Mouse (Mus musculus): Measurements from ENCODE around the gene Lyve1. TPM values are rescaled to one million over a fixed set of nuclear protein-coding genes. Genes with fewer than 3 reads are reported as not detected.

Gene Lyve1
- polyA plus RNA-seq, 1 experiment from 2014 or later = 3.5 TPM

DNA sequence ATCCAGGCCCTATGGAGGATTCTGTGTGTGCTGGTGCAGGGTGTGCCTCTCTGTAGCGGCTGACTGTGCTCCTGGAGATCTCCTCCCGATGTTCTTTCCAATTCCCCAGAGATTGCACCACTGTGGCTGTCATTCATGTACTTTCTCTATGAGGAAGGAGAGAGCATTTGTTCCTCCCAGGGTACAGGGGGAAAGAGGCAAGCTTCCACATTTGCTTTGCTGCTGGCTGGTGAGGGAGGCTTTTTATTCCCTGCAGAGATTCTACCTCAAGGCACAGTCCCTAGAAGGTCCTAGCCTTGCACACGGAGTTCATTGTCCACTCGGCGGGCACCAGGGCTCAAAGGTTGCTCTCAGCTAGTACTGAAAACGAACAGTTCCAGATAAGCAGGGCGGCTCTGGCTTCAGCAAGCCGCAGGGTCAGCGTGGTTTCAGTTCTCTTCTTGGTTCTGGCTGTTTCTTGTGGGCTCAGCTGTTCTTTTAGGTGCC, 28.5 kb upstream of the Lyve1 start:
- H3K4me2 ChIP-seq (replicated peaks; ENCODE audit: low read depth, low read length) = no peak overlapping the region
- WGBS = 82% methylated on average over 9 of the region's 9 CpGs
- no peak overlapping the region for H3K27ac ChIP-seq (ENCODE audit: low read depth, low read length)
- H3K4me1 ChIP-seq (ENCODE audit: control insufficient read depth, insufficient read depth, low read length) = no peaks in the 10 kb centered on the region
- H3K4me3 ChIP-seq (ENCODE audit: low read length) = no peak overlapping the region
- H3K9me3 ChIP-seq (ENCODE audit: control insufficient read depth, low read length) = no peaks in the 10 kb centered on the region
- H3K27me3 ChIP-seq (ENCODE audit: control insufficient read depth, insufficient read depth, low read length) = no peaks in the 10 kb centered on the region
- H3K36me3 ChIP-seq (ENCODE audit: control insufficient read depth, insufficient read depth, low read length) = no peaks in the 10 kb centered on the region
- ATAC-seq (ENCODE audit: low FRiP score, low TSS enrichment) = no peak
- H3K9ac ChIP-seq (ENCODE audit: low read depth, low read length) = no peak overlapping the region

DNA sequence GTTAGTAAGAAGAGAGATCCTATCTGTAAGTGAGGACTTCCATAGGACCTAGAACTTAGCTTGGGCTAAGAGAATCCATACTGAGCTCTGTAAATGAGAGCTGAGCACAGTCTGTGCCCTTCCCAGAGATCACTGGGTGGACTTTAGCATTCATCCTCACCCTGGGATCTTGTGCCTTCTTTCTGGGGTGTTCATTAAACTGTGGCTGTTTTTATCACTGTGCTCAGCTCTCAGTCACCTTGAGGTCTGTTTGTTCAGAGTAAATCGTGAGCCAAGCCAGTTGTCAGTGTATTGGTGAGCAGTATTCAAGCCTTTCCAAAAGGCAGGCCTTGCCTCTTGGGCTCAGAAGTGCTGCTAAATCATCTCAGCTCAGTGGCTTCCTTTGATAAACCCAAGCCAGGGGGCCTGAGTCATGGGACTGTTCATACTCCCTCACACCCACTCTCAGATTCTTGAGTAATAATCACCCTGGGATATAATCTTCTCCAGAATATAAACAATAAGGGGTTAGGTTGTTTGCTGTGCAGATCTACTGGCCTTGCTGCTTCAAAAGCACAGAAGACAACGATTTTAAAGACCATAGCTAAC, 18.8 kb upstream of the Lyve1 start:
- no peak overlapping the region for H3K9ac ChIP-seq (ENCODE audit: low read depth, low read length)
- no peak overlapping the region for H3K4me3 ChIP-seq (ENCODE audit: low read length)
- no peaks in the 10 kb centered on the region for H3K9me3 ChIP-seq (ENCODE audit: control insufficient read depth, low read length)
- H3K36me3 ChIP-seq (ENCODE audit: control insufficient read depth, insufficient read depth, low read length) = no peaks in the 10 kb centered on the region
- H3K27me3 ChIP-seq (ENCODE audit: control insufficient read depth, insufficient read depth, low read length) = no peaks in the 10 kb centered on the region
- no peak overlapping the region for H3K27ac ChIP-seq (ENCODE audit: low read depth, low read length)
- ATAC-seq (ENCODE audit: low FRiP score, low TSS enrichment) = no peak
- no peaks in the 10 kb centered on the region for H3K4me1 ChIP-seq (ENCODE audit: control insufficient read depth, insufficient read depth, low read length)
- no peak overlapping the region for H3K4me2 ChIP-seq (replicated peaks; ENCODE audit: low read depth, low read length)
- whole genome bisulfite sequencing = 65% methylated on average over 2 of the region's 2 CpGs

DNA sequence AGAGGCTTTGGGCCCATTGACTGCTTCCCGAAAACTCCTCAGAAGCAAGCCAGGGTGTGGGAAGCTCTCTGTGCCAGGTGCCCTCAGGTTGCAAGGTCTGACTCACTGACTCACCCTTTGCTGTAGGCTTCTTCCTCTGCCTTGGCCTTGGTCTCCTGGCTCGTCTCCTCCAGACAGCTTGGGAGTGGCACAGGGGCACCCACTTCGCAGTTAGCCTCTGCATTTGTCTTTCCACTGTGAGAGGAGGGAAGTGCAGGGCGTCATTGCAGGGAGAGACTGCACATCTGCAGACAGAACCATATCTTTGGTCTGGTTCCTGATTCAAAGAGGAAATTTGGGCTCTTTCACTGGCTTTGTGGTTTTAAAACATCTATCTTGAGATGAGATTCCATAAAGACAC, 15.0 kb upstream of the Lyve1 start:
- H3K27ac ChIP-seq (ENCODE audit: low read depth, low read length) = no peak overlapping the region
- 85% methylated on average over 4 of the region's 4 CpGs for WGBS
- no peak overlapping the region for H3K9ac ChIP-seq (ENCODE audit: low read depth, low read length)
- no peaks in the 10 kb centered on the region for H3K9me3 ChIP-seq (ENCODE audit: control insufficient read depth, low read length)
- no peak overlapping the region for H3K4me3 ChIP-seq (ENCODE audit: low read length)
- H3K36me3 ChIP-seq (ENCODE audit: control insufficient read depth, insufficient read depth, low read length) = peaks cover 10% of the 10 kb centered on the region
- H3K4me2 ChIP-seq (replicated peaks; ENCODE audit: low read depth, low read length) = no peak overlapping the region
- no peaks in the 10 kb centered on the region for H3K4me1 ChIP-seq (ENCODE audit: control insufficient read depth, insufficient read depth, low read length)
- no peak for ATAC-seq (ENCODE audit: low FRiP score, low TSS enrichment)
- no peaks in the 10 kb centered on the region for H3K27me3 ChIP-seq (ENCODE audit: control insufficient read depth, insufficient read depth, low read length)

DNA sequence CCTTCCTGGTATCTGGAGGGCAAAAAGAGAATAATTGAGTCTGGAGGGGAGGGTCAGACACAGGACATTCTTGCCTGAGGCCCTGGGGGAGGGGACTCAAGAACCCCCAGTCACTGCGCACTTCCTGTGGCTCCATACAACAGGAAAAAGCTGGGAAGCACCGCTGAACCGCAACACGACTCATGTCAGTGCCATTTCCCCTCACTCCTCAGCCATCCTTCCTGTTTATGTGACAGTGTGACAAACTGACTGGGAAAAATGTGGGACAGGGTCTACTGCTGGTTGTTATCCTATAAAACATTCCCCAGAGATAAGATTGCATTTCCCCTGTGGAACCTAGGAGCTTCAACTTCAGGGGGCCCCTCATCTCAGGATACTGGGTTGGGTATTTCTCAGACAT, 13.9 kb upstream of the Lyve1 start:
- no peak for ATAC-seq (ENCODE audit: low FRiP score, low TSS enrichment)
- no peak overlapping the region for H3K4me3 ChIP-seq (ENCODE audit: low read length)
- peak overlapping the region; percentile 62; the same call in 1 of the 2 replicates for H3K27ac ChIP-seq (ENCODE audit: low read depth, low read length)
- H3K9me3 ChIP-seq (ENCODE audit: control insufficient read depth, low read length) = no peaks in the 10 kb centered on the region
- no peaks in the 10 kb centered on the region for H3K27me3 ChIP-seq (ENCODE audit: control insufficient read depth, insufficient read depth, low read length)
- no peak overlapping the region for H3K9ac ChIP-seq (ENCODE audit: low read depth, low read length)
- H3K36me3 ChIP-seq (ENCODE audit: control insufficient read depth, insufficient read depth, low read length) = peaks cover 10% of the 10 kb centered on the region
- 72% methylated on average over 4 of the region's 4 CpGs for WGBS
- no peak overlapping the region for H3K4me2 ChIP-seq (replicated peaks; ENCODE audit: low read depth, low read length)
- H3K4me1 ChIP-seq (ENCODE audit: control insufficient read depth, insufficient read depth, low read length) = no peaks in the 10 kb centered on the region

DNA sequence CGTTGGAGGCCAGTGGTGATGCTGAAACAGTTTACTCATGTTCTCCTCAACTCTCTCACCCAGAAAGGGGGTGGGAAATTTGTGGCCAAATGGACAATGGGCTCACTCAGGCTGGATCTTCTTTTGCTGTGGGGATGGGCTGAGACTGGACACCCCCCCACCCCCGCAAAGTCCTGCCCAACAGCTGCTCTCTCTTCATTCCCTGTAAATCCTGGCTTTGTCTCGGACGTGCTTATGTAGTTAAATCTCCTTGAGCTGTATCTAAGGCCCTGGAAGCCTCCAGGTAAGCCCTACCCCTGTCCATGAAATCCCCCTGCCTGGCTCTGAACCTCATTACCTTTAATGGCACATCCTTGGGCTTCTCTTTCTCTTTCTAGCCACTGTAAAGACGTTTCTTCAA, 5.8 kb upstream of the Lyve1 start:
- 68% methylated on average over 5 of the region's 5 CpGs for WGBS
- Histone ChIP-seq H3K4me2 (replicated peaks; ENCODE audit: low read depth, low read length) (no peak overlapping the region), H3K9me3 (ENCODE audit: control insufficient read depth, low read length) (no peaks in the 10 kb centered on the region), H3K4me1 (ENCODE audit: control insufficient read depth, insufficient read depth, low read length) (peaks cover 8% of the 10 kb centered on the region; the same call in 1 of the 2 replicates), H3K9ac (ENCODE audit: low read depth, low read length) (no peak overlapping the region), H3K27me3 (ENCODE audit: control insufficient read depth, insufficient read depth, low read length) (no peaks in the 10 kb centered on the region), H3K27ac (ENCODE audit: low read depth, low read length) (no peak overlapping the region), H3K4me3 (ENCODE audit: low read length) (no peak overlapping the region), H3K36me3 (ENCODE audit: control insufficient read depth, insufficient read depth, low read length) (peaks cover 5% of the 10 kb centered on the region; the same call in 1 of the 2 replicates)
- ATAC-seq (ENCODE audit: low FRiP score, low TSS enrichment) = no peak

DNA sequence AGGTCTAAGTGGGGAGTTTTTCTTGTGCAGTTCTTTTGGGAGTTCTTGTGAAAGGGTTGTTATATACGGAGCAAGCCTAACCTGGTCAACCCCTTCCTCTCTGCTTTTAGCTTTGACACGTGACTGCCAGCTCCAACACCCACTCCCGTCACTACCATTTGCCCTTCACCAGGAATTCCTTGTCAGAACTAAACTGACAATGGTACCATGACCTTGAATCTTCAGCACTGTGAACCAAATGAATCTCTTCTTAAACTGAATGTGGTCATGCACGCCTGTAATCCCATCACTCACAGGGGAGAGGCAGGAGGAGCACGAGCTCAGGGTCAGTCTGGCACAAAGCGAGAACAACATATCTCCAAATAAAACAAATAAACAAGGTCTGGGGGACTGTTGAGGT, 4.1 kb upstream of the Lyve1 start:
- no peak overlapping the region for H3K27ac ChIP-seq (ENCODE audit: low read depth, low read length)
- H3K36me3 ChIP-seq (ENCODE audit: control insufficient read depth, insufficient read depth, low read length) = peaks cover 5% of the 10 kb centered on the region; the same call in 1 of the 2 replicates
- no peak for ATAC-seq (ENCODE audit: low FRiP score, low TSS enrichment)
- H3K9me3 ChIP-seq (ENCODE audit: control insufficient read depth, low read length) = no peaks in the 10 kb centered on the region
- H3K27me3 ChIP-seq (ENCODE audit: control insufficient read depth, insufficient read depth, low read length) = no peaks in the 10 kb centered on the region
- H3K4me2 ChIP-seq (replicated peaks; ENCODE audit: low read depth, low read length) = no peak overlapping the region
- WGBS = 80% methylated on average over 6 of the region's 6 CpGs
- peaks cover 12% of the 10 kb centered on the region; the same call in 1 of the 2 replicates for H3K4me1 ChIP-seq (ENCODE audit: control insufficient read depth, insufficient read depth, low read length)
- H3K4me3 ChIP-seq (ENCODE audit: low read length) = no peak overlapping the region
- no peak overlapping the region for H3K9ac ChIP-seq (ENCODE audit: low read depth, low read length)

DNA sequence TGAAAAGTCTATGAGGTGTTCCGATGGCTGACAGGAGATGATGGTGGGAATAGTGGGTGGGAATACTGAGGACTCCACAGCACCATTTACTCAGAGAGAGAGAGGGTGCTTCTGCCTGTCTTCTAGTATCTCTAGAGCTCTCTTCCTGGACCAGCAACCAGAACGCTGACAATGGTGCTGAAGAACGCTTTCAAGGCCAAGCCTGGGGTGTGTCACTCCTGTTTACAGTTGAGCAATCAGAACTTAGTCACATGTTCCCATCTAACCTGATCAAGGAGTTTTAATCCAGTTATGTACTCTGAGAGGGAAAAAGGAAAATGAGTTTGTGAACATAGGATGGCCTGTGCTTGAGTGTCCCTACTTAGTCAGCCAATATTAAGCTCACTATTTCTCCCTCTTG, 3.0 kb upstream of the Lyve1 start:
- H3K27me3 ChIP-seq (ENCODE audit: control insufficient read depth, insufficient read depth, low read length) = no peaks in the 10 kb centered on the region
- H3K9me3 ChIP-seq (ENCODE audit: control insufficient read depth, low read length) = no peaks in the 10 kb centered on the region
- no peak overlapping the region for H3K27ac ChIP-seq (ENCODE audit: low read depth, low read length)
- no peaks in the 10 kb centered on the region; the same call in 1 of the 2 replicates for H3K36me3 ChIP-seq (ENCODE audit: control insufficient read depth, insufficient read depth, low read length)
- no peak for ATAC-seq (ENCODE audit: low FRiP score, low TSS enrichment)
- H3K9ac ChIP-seq (ENCODE audit: low read depth, low read length) = no peak overlapping the region
- H3K4me2 ChIP-seq (replicated peaks; ENCODE audit: low read depth, low read length) = no peak overlapping the region
- H3K4me1 ChIP-seq (ENCODE audit: control insufficient read depth, insufficient read depth, low read length) = peaks cover 12% of the 10 kb centered on the region; the same call in 1 of the 2 replicates
- 91% methylated on average over 3 of the region's 3 CpGs for WGBS
- H3K4me3 ChIP-seq (ENCODE audit: low read length) = no peak overlapping the region

DNA sequence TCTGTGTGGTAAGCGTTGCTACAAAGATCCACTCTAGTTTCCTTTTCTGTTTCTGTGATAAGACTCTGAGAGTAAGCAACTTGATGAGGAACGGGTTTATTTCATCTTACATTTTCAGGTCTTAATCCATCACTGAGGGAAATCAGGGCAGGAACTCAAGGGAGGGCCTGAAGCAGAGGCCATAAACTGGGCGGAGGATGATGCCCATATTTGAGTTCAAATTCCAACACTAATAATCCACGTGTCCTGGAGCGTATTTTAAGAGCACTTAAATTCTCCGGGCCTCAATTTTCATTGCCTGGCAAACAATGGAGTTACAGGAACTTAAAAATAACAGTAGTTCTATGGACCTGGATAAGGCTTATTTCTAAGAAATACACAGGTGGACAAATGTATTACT, 2.5 kb upstream of the Lyve1 start:
- H3K4me2 ChIP-seq (replicated peaks; ENCODE audit: low read depth, low read length) = no peak overlapping the region
- H3K27ac ChIP-seq (ENCODE audit: low read depth, low read length) = no peak overlapping the region
- WGBS = 65% methylated on average over 6 of the region's 6 CpGs
- ATAC-seq (ENCODE audit: low FRiP score, low TSS enrichment) = no peak
- no peak overlapping the region for H3K9ac ChIP-seq (ENCODE audit: low read depth, low read length)
- H3K36me3 ChIP-seq (ENCODE audit: control insufficient read depth, insufficient read depth, low read length) = no peaks in the 10 kb centered on the region; the same call in 1 of the 2 replicates
- H3K9me3 ChIP-seq (ENCODE audit: control insufficient read depth, low read length) = no peaks in the 10 kb centered on the region
- peaks cover 12% of the 10 kb centered on the region; the same call in 1 of the 2 replicates for H3K4me1 ChIP-seq (ENCODE audit: control insufficient read depth, insufficient read depth, low read length)
- H3K27me3 ChIP-seq (ENCODE audit: control insufficient read depth, insufficient read depth, low read length) = no peaks in the 10 kb centered on the region
- H3K4me3 ChIP-seq (ENCODE audit: low read length) = no peak overlapping the region

DNA sequence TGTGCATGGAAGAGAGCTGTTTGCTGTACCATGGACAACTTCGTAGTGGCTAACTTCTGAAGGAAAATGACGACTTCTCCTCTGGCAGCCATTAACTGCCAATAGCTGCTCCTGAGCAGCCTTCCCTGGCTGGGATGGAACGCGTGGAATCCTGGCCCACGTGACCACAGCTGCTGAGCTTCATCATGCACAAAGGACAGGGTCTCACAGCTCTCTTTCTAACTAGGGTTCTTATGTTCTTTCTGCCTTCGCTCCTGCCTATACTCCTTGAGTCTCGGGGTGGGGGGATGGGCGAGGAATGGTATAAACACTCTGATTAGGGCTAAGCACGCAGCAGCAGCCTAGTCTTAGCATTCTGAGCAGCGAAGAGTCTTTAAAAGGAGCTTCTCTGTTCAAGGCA, 2.0 kb upstream of the Lyve1 start:
- no peak overlapping the region for H3K27ac ChIP-seq (ENCODE audit: low read depth, low read length)
- peak; percentile 79 for ATAC-seq (ENCODE audit: low FRiP score, low TSS enrichment)

More for the DNA sequence above, 2.0 kb upstream of the Lyve1 start:
- Histone ChIP-seq H3K4me1 (ENCODE audit: control insufficient read depth, insufficient read depth, low read length) (peaks cover 12% of the 10 kb centered on the region; the same call in 1 of the 2 replicates), H3K4me3 (ENCODE audit: low read length) (no peak overlapping the region), H3K9ac (ENCODE audit: low read depth, low read length) (no peak overlapping the region), H3K27me3 (ENCODE audit: control insufficient read depth, insufficient read depth, low read length) (no peaks in the 10 kb centered on the region), H3K36me3 (ENCODE audit: control insufficient read depth, insufficient read depth, low read length) (no peaks in the 10 kb centered on the region), H3K9me3 (ENCODE audit: control insufficient read depth, low read length) (no peaks in the 10 kb centered on the region), H3K4me2 (replicated peaks; ENCODE audit: low read depth, low read length) (no peak overlapping the region)
- 38% methylated on average over 10 of the region's 10 CpGs for WGBS

Measured in kidney, embryonic 14.5 days (tissue).